Mouse (Mus musculus) midbrain, postnatal 0 days (tissue): ENCODE results near the gene Slc15a5. TPM values are rescaled to one million over a fixed set of nuclear protein-coding genes. Genes with fewer than 3 reads are reported as not detected.

ENCODE experiments used
- ATAC-seq: fragments of 200-750 bp; cut with Nextera tagmentation; 2 replicates; pipeline ENCODE4 v1.8.0; 2017; ENCODE audit warnings: moderate number of reproducible peaks, mild to moderate bottlenecking, moderate TSS enrichment, moderate library complexity; ENCODE audit not compliant: low FRiP score
- DNase-seq: peaks from one replicate; pipeline ENCODE4 v3.0.0-alpha.2; 2015; ENCODE audit warnings: low spot score
- H3K27ac ChIP-seq: fragments of 300-500 bp; sonication (generic); 2 replicates; pipeline ENCODE4 v1.5.1; 2014; ENCODE audit warnings: low read depth, mild to moderate bottlenecking, low read length, mixed read lengths
- H3K27me3 ChIP-seq: fragments of 300-500 bp; sonication (generic); 2 replicates; pipeline ENCODE4 v1.6.1; 2014; ENCODE audit warnings: low read length, control low read depth, mixed read lengths; ENCODE audit not compliant: insufficient read depth
- H3K36me3 ChIP-seq: fragments of 300-500 bp; sonication (generic); 2 replicates; pipeline ENCODE4 v1.6.1; 2014; ENCODE audit warnings: low read length, control low read depth, mixed read lengths; ENCODE audit not compliant: insufficient read depth
- H3K4me1 ChIP-seq: fragments of 300-500 bp; sonication (generic); 2 replicates; pipeline ENCODE4 v1.6.1; 2014; ENCODE audit warnings: mild to moderate bottlenecking, control low read depth, antibody characterized with exemption, low read length, mixed read lengths; ENCODE audit not compliant: insufficient read depth
- H3K4me2 ChIP-seq: fragments of 300-500 bp; sonication (generic); 2 replicates; pipeline ENCODE4 v1.6.1; 2014; ENCODE audit warnings: low read depth, mild to moderate bottlenecking, low read length, mixed read lengths; ENCODE audit not compliant: poor library complexity, severe bottlenecking
- H3K4me3 ChIP-seq: fragments of 300-500 bp; sonication (generic); 2 replicates; pipeline ENCODE4 v1.5.1; 2014; ENCODE audit warnings: low read depth, mild to moderate bottlenecking, low read length, moderate library complexity
- H3K9ac ChIP-seq: fragments of 300-500 bp; sonication (generic); replicated peaks from 2 replicates; pipeline ENCODE4 v1.6.1; 2014; ENCODE audit warnings: mild to moderate bottlenecking, low read length, moderate library complexity, mixed read lengths; ENCODE audit not compliant: poor library complexity, severe bottlenecking
- H3K9me3 ChIP-seq: fragments of 300-500 bp; sonication (generic); 2 replicates; pipeline ENCODE4 v1.6.1; 2016; ENCODE audit warnings: low read length, control low read depth
- CTCF ChIP-seq: IDR thresholded peaks from 2 replicates; pipeline ENCODE4 v1.5.1; 2016; ENCODE audit warnings: antibody characterized with exemption, mild to moderate bottlenecking
- WGBS: fragments of 180-500 bp; shearing (Covaris S2); extraction: QIAGEN DNeasy Blood & Tissue Kit; methylation state at CpG from one replicate; pipeline ENCODE4 v1.1.7; 2014; 5-methylcytosine and 5-hydroxymethylcytosine counted together
- polyA plus RNA-seq: library from polyadenylated mRNA; unstranded; fragments of >200 nt; fragmentation: Nextera tagmentation; extraction: Ambion mirVana; gene quantifications from 2 replicates; pipeline ENCODE4 v1.2.1, GENCODE M21; 2015
- total RNA-seq: library from RNA; depleted of rRNA; stranded (reverse); fragments of >200 nt; gene quantifications from 2 replicates; pipeline ENCODE4 v1.2.3, GENCODE M21; 2014

The Slc15a5 gene
- total and polyA plus RNA-seq, 2 experiments from 2014 or later = 0.11 to 0.96 TPM

- no peak overlapping the region for H3K4me2 ChIP-seq
- H3K27ac ChIP-seq = no peak overlapping the region
- no peaks in the 10 kb centered on the region for H3K4me1 ChIP-seq
- ATAC-seq (no peak), DNase-seq (no peak)
- H3K9ac ChIP-seq = no peak overlapping the region
- H3K4me3 ChIP-seq = no peak overlapping the region
- no peaks in the 10 kb centered on the region for H3K27me3 ChIP-seq
- TF ChIP-seq CTCF = no peak
- 98% methylated on average over 2 of the region's 2 CpGs for WGBS
- H3K9me3 ChIP-seq = no peaks in the 10 kb centered on the region
- no peaks in the 10 kb centered on the region for H3K36me3 ChIP-seq
Measured at GRCm38 (mm10) chr6:138045364-138045763, 34.4 kb downstream of the Slc15a5 start.

- H3K27me3 ChIP-seq = no peaks in the 10 kb centered on the region
- ATAC-seq (no peak), DNase-seq (no peak)
- no peaks in the 10 kb centered on the region for H3K36me3 ChIP-seq
- no peak overlapping the region for H3K9ac ChIP-seq
- 93% methylated on average over 5 of the region's 5 CpGs for WGBS
- no peaks in the 10 kb centered on the region for H3K9me3 ChIP-seq
- no peak overlapping the region for H3K4me3 ChIP-seq
- H3K4me1 ChIP-seq = no peaks in the 10 kb centered on the region
- TF ChIP-seq CTCF = no peak
- no peak overlapping the region for H3K4me2 ChIP-seq
- H3K27ac ChIP-seq = no peak overlapping the region
Measured at GRCm38 (mm10) chr6:138042891-138043290, 36.8 kb downstream of the Slc15a5 start.

- H3K4me3 ChIP-seq = no peak overlapping the region
- WGBS = 94% methylated on average over 4 of the region's 4 CpGs
- H3K4me2 ChIP-seq = no peak overlapping the region
- H3K9ac ChIP-seq = no peak overlapping the region
- no peak for DNase-seq
- H3K4me1 ChIP-seq = no peaks in the 10 kb centered on the region
- no peak for TF ChIP-seq CTCF
- ATAC-seq = no peak
- H3K36me3 ChIP-seq = no peaks in the 10 kb centered on the region
- H3K27me3 ChIP-seq = no peaks in the 10 kb centered on the region
- no peaks in the 10 kb centered on the region for H3K9me3 ChIP-seq
- H3K27ac ChIP-seq = no peak overlapping the region
Measured at GRCm38 (mm10) chr6:138041865-138042264, 37.9 kb downstream of the Slc15a5 start.

- ATAC-seq = no peak
- 87% methylated on average over 5 of the region's 5 CpGs for WGBS
- DNase-seq = no peak
Measured at GRCm38 (mm10) chr6:138037587-138037986, 42.1 kb downstream of the Slc15a5 start.

GRCm38 (mm10) chr6:138036891-138037290, 42.8 kb downstream of the Slc15a5 start:
- DNase-seq (no peak), ATAC-seq (no peak)
- Histone ChIP-seq H3K4me2 (no peak overlapping the region), H3K4me1 (no peaks in the 10 kb centered on the region), H3K36me3 (no peaks in the 10 kb centered on the region), H3K27me3 (no peaks in the 10 kb centered on the region), H3K9me3 (no peaks in the 10 kb centered on the region), H3K9ac (no peak overlapping the region), H3K4me3 (no peak overlapping the region), H3K27ac (no peak overlapping the region)
- TF ChIP-seq CTCF = no peak
- WGBS = 90% methylated on average over 12 of the region's 12 CpGs

More at GRCm38 (mm10) chr6:138037587-138037986, 42.1 kb downstream of the Slc15a5 start:
- no peak overlapping the region for H3K4me2 ChIP-seq
- no peaks in the 10 kb centered on the region for H3K9me3 ChIP-seq
- H3K4me1 ChIP-seq = no peaks in the 10 kb centered on the region
- no peak overlapping the region for H3K9ac ChIP-seq
- no peaks in the 10 kb centered on the region for H3K27me3 ChIP-seq
- H3K4me3 ChIP-seq = no peak overlapping the region
- TF ChIP-seq CTCF = peak; percentile 43
- H3K27ac ChIP-seq = no peak overlapping the region
- H3K36me3 ChIP-seq = no peaks in the 10 kb centered on the region

- no peak overlapping the region for H3K4me2 ChIP-seq
- H3K36me3 ChIP-seq = no peaks in the 10 kb centered on the region
- DNase-seq (no peak), ATAC-seq (no peak)
- TF ChIP-seq CTCF = peak; percentile 23; the same call in 1 of the 2 replicates
- H3K9ac ChIP-seq = no peak overlapping the region
- H3K4me3 ChIP-seq = no peak overlapping the region
- no peaks in the 10 kb centered on the region for H3K4me1 ChIP-seq
- no peaks in the 10 kb centered on the region for H3K9me3 ChIP-seq
- no peaks in the 10 kb centered on the region for H3K27me3 ChIP-seq
- H3K27ac ChIP-seq = no peak overlapping the region
Measured at GRCm38 (mm10) chr6:138016898-138017297, 62.8 kb downstream of the Slc15a5 start.
